Mouse (Mus musculus): ENCODE results near the gene Nop9. TPM values are rescaled to one million over a fixed set of nuclear protein-coding genes. Genes with fewer than 3 reads are reported as not detected.

Gene Nop9
- polyA plus RNA-seq, 1 experiment from 2014 or later: 14.5 TPM

DNA sequence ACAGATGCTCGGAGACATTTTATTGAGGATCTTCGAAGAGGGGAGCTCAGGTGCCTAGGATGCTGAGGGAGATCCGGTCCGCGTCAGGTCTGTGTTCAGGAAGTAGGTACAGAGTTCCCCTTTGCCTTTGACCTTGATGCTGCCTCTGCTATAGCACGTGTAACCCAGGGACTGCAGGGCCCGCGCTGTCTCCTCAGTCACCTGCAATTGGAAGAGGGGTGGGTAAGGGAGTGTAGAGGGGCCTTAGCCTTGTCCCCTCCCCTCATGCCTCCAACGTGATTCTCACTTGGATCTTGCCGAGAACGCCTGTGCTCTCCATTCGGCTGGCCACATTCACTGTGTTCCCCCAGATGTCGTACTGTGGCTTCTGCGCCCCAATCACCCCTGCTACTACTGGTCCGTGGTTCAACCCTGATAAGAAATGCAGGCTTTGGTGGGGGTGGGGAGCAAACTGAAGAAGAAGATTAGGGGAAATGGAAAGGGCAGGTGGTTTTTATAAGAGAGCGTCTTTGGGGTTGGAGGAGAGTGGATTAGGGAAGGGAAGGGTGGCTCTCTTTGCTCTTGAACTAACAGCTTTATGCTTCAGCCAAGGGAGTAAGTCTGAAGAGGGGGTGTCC is 23.7 kb downstream of the Nop9 start:
- TF ChIP-seq EP300 (IDR thresholded peaks at IDR 0.05; ENCODE audit: low read depth) (no peak), CTCF (IDR thresholded peaks at IDR 0.05; ENCODE audit: low read depth) (no peak)
- no peak for DNase-seq
- H3K9ac ChIP-seq (replicated peaks): no peak overlapping the region
- H3K4me2 ChIP-seq (ENCODE audit: low read depth, low read length): peak overlapping the region; percentile 68; the same call in 1 of the 2 replicates
- no peak overlapping the region for H3K27ac ChIP-seq (ENCODE audit: low read depth)
- H3K4me3 ChIP-seq (ENCODE audit: low read depth, low read length): no peak overlapping the region
- H3K36me3 ChIP-seq (replicated peaks; ENCODE audit: insufficient read depth, low read length): no peaks in the 10 kb centered on the region
- H3K4me1 ChIP-seq (ENCODE audit: insufficient read depth): peaks cover 8% of the 10 kb centered on the region
- H3K27me3 ChIP-seq (ENCODE audit: insufficient read depth, low read length): peaks cover 14% of the 10 kb centered on the region; the same call in 1 of the 2 replicates
- peak; percentile 13; the same call in 1 of the 2 replicates for ATAC-seq
- H3K9me3 ChIP-seq (ENCODE audit: low read length): no peaks in the 10 kb centered on the region
- 51% methylated on average over 16 of the region's 16 CpGs for WGBS (ENCODE audit: insufficient replicate concordance)

GRCm38 (mm10) chr14:55776711-55777110 is 31.2 kb downstream of the Nop9 start:
- WGBS (ENCODE audit: insufficient replicate concordance): 42% methylated on average over 7 of the region's 7 CpGs
- H3K9me3 ChIP-seq (ENCODE audit: low read length): no peaks in the 10 kb centered on the region
- ATAC-seq (no peak), DNase-seq (no peak)
- no peak overlapping the region for H3K4me2 ChIP-seq (ENCODE audit: low read depth, low read length)
- H3K27me3 ChIP-seq (ENCODE audit: insufficient read depth, low read length): peaks cover 3% of the 10 kb centered on the region; the same call in 1 of the 2 replicates
- no peaks in the 10 kb centered on the region for H3K36me3 ChIP-seq (replicated peaks; ENCODE audit: insufficient read depth, low read length)
- H3K4me1 ChIP-seq (ENCODE audit: insufficient read depth): peaks cover 10% of the 10 kb centered on the region; the same call in 1 of the 2 replicates
- H3K4me3 ChIP-seq (ENCODE audit: low read depth, low read length): no peak overlapping the region
- TF ChIP-seq EP300 (IDR thresholded peaks at IDR 0.05; ENCODE audit: low read depth): no peak
- TF ChIP-seq CTCF (IDR thresholded peaks at IDR 0.05; ENCODE audit: low read depth): no peak
- no peak overlapping the region for H3K9ac ChIP-seq (replicated peaks)
- no peak overlapping the region for H3K27ac ChIP-seq (ENCODE audit: low read depth)

GRCm38 (mm10) chr14:55777176-55777575 is 31.7 kb downstream of the Nop9 start:
- no peak overlapping the region for H3K4me2 ChIP-seq (ENCODE audit: low read depth, low read length)
- no peaks in the 10 kb centered on the region for H3K36me3 ChIP-seq (replicated peaks; ENCODE audit: insufficient read depth, low read length)
- no peaks in the 10 kb centered on the region for H3K9me3 ChIP-seq (ENCODE audit: low read length)
- no peak overlapping the region for H3K4me3 ChIP-seq (ENCODE audit: low read depth, low read length)
- H3K27me3 ChIP-seq (ENCODE audit: insufficient read depth, low read length): peaks cover 6% of the 10 kb centered on the region
- no peak overlapping the region for H3K27ac ChIP-seq (ENCODE audit: low read depth)
- peaks cover 10% of the 10 kb centered on the region; the same call in 1 of the 2 replicates for H3K4me1 ChIP-seq (ENCODE audit: insufficient read depth)
- TF ChIP-seq CTCF (IDR thresholded peaks at IDR 0.05; ENCODE audit: low read depth) (no peak), EP300 (IDR thresholded peaks at IDR 0.05; ENCODE audit: low read depth) (no peak)
- DNase-seq (no peak), ATAC-seq (no peak)
- 27% methylated on average over 3 of the region's 3 CpGs for WGBS (ENCODE audit: insufficient replicate concordance)
- no peak overlapping the region for H3K9ac ChIP-seq (replicated peaks)

DNA sequence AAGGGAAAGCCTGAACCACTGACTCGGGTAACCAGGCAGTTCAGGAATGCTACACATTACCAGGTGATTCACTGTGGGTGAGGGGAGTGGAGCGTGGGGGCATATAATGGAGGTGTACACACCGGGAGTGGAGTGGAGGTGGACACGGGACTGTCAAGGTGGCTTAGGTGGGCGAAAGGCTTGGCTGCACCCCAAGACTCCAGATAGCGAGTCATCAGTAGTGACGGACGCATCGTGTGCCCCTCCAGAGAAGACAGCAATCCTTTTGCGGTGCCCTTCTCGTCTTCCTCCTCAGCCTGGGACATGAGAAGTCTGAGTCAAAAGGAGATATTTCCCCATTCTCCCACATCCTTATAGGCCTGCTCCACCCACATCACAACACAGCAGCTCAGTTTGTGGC is 32.3 kb downstream of the Nop9 start:
- DNase-seq (no peak), ATAC-seq (no peak)
- no peak overlapping the region for H3K27ac ChIP-seq (ENCODE audit: low read depth)
- peaks cover 12% of the 10 kb centered on the region for H3K27me3 ChIP-seq (ENCODE audit: insufficient read depth, low read length)
- no peak overlapping the region for H3K4me2 ChIP-seq (ENCODE audit: low read depth, low read length)
- H3K4me1 ChIP-seq (ENCODE audit: insufficient read depth): peaks cover 10% of the 10 kb centered on the region; the same call in 1 of the 2 replicates
- WGBS (ENCODE audit: insufficient replicate concordance): 78% methylated on average over 11 of the region's 11 CpGs
- H3K36me3 ChIP-seq (replicated peaks; ENCODE audit: insufficient read depth, low read length): no peaks in the 10 kb centered on the region
- TF ChIP-seq CTCF (IDR thresholded peaks at IDR 0.05; ENCODE audit: low read depth) (no peak), EP300 (IDR thresholded peaks at IDR 0.05; ENCODE audit: low read depth) (no peak)
- no peak overlapping the region for H3K9ac ChIP-seq (replicated peaks)
- H3K4me3 ChIP-seq (ENCODE audit: low read depth, low read length): no peak overlapping the region
- H3K9me3 ChIP-seq (ENCODE audit: low read length): no peaks in the 10 kb centered on the region

DNA sequence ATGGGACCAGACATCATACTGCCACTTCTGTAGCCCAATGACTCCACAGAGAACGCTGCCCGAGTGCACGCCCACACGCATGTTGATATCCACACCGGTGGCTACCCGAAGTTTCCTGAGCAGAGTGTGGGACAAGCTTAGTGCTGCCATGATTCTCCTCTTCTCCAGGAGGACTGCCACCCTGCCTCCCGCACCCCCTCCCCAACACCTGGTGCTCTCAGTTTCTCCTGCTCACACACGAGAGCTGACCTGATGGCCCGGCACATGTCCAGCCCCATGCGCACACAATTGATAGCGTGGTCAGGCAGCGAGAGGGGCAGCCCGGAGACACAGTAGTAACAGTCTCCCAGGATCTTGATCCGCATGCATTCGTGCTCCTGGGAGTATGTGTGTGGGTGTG is 33.2 kb downstream of the Nop9 start:
- H3K27me3 ChIP-seq (ENCODE audit: insufficient read depth, low read length): peaks cover 21% of the 10 kb centered on the region
- no peak overlapping the region for H3K4me2 ChIP-seq (ENCODE audit: low read depth, low read length)
- peaks cover 10% of the 10 kb centered on the region; the same call in 1 of the 2 replicates for H3K4me1 ChIP-seq (ENCODE audit: insufficient read depth)
- H3K9ac ChIP-seq (replicated peaks): no peak overlapping the region
- no peak for DNase-seq
- H3K9me3 ChIP-seq (ENCODE audit: low read length): no peaks in the 10 kb centered on the region
- TF ChIP-seq EP300 (IDR thresholded peaks at IDR 0.05; ENCODE audit: low read depth): no peak
- no peak for TF ChIP-seq CTCF (IDR thresholded peaks at IDR 0.05; ENCODE audit: low read depth)
- H3K27ac ChIP-seq (ENCODE audit: low read depth): no peak overlapping the region
- H3K4me3 ChIP-seq (ENCODE audit: low read depth, low read length): no peak overlapping the region
- H3K36me3 ChIP-seq (replicated peaks; ENCODE audit: insufficient read depth, low read length): no peaks in the 10 kb centered on the region
- 80% methylated on average over 15 of the region's 15 CpGs for WGBS (ENCODE audit: insufficient replicate concordance)
- no peak for ATAC-seq

GRCm38 (mm10) chr14:55779656-55780055 is 34.2 kb downstream of the Nop9 start:
- Histone ChIP-seq H3K9ac (replicated peaks) (no peak overlapping the region), H3K36me3 (replicated peaks; ENCODE audit: insufficient read depth, low read length) (no peaks in the 10 kb centered on the region), H3K9me3 (ENCODE audit: low read length) (no peaks in the 10 kb centered on the region), H3K4me1 (ENCODE audit: insufficient read depth) (peaks cover 10% of the 10 kb centered on the region; the same call in 1 of the 2 replicates), H3K27ac (ENCODE audit: low read depth) (no peak overlapping the region), H3K27me3 (ENCODE audit: insufficient read depth, low read length) (peaks cover 27% of the 10 kb centered on the region), H3K4me2 (ENCODE audit: low read depth, low read length) (no peak overlapping the region), H3K4me3 (ENCODE audit: low read depth, low read length) (no peak overlapping the region)
- DNase-seq (no peak), ATAC-seq (no peak)
- WGBS (ENCODE audit: insufficient replicate concordance): 64% methylated on average over 16 of the region's 16 CpGs
- no peak for TF ChIP-seq EP300 (IDR thresholded peaks at IDR 0.05; ENCODE audit: low read depth)
- no peak for TF ChIP-seq CTCF (IDR thresholded peaks at IDR 0.05; ENCODE audit: low read depth)

Data from liver, postnatal 0 days (tissue).